Mouse (Mus musculus): ENCODE data around the gene Cdhr5.

Gene Cdhr5

GRCm38 (mm10) chr7:141264041-141264700, 12.4 kb downstream of the Cdhr5 start:
- ChIA-PET POLR2A (interaction anchor here (0.7 to 2.2 kb wide), 24 partner anchors 9 to 179 kb away, joined by 3 to 11 read pairs (median 4); partner anchors contain the start of genes Deaf1 (in 1 of the 4), Rassf7 (in 1 of the 4) and Tmem80 (in 1 of the 4)), CTCF (interaction anchor here in 3 of 4 experiments (0.6 to 1.4 kb wide), 10 partner anchors 11 to 422 kb away, joined by 3 to 5 read pairs (median 4); partner anchors contain the start of gene Sct (in 2 of the 3))

GRCm38 (mm10) chr7:141263640-141264039, 12.9 kb downstream of the Cdhr5 start:
- CTCF ChIA-PET, result interaction anchor here (0.5 to 1.4 kb wide), 13 partner anchors 10 to 422 kb away, joined by 3 to 5 read pairs (median 3); partner anchors contain the start of gene Sct (in 2 of the 4)
- POLR2A ChIA-PET, result interaction anchor here in 3 of 4 experiments (0.7 to 2.2 kb wide), 22 partner anchors 9 to 142 kb away, joined by 3 to 10 read pairs (median 4); partner anchors contain the start of genes Deaf1 (in 1 of the 3), Rassf7 (in 1 of the 3) and Tmem80 (in 1 of the 3)

- ChIA-PET POLR2A (interaction anchor here in 3 of 4 experiments (0.7 to 1.3 kb wide), 5 partner anchors 8 to 46 kb away, joined by 3 to 4 read pairs (median 3); partner anchors contain the start of genes Rassf7 (in 1 of the 3) and Sct (in 1 of the 3)), CTCF (no interaction called here)
Observed at GRCm38 (mm10) chr7:141261480-141261879, 15.1 kb downstream of the Cdhr5 start.

- POLR2A ChIA-PET, result interaction anchor here in 2 of 4 experiments (0.7 to 5.7 kb wide), 10 partner anchors 9 to 72 kb away, joined by 3 to 40 read pairs (median 5); partner anchors contain the start of genes Deaf1 (in 1 of the 2), Rassf7 (in 1 of the 2) and Tmem80 (in 1 of the 2)
- CTCF ChIA-PET, result interaction anchor here in 1 of 4 experiments (0.6 kb wide), 2 partner anchors 101 to 131 kb away, joined by 3 to 4 read pairs; no protein-coding TSS in a partner anchor
Observed at GRCm38 (mm10) chr7:141256159-141256558, 20.4 kb downstream of the Cdhr5 start.

- POLR2A ChIA-PET, result interaction anchor here in 2 of 4 experiments (0.7 to 2.9 kb wide), 12 partner anchors 13 to 180 kb away, joined by 3 to 9 read pairs (median 3); partner anchors contain the start of gene Taldo1 (in 1 of the 2)
- CTCF ChIA-PET, result interaction anchor here in 1 of 4 experiments (0.5 kb wide), 1 partner anchor 28 kb away, joined by 3 read pairs; the partner anchor contains the start of gene Sct
Observed at GRCm38 (mm10) chr7:141250486-141250885, 26.1 kb downstream of the Cdhr5 start.

- ChIA-PET POLR2A (interaction anchor here in 3 of 4 experiments (0.6 to 11.4 kb wide), 20 partner anchors 9 to 277 kb away, joined by 3 to 158 read pairs (median 4); partner anchors contain the start of genes Hras (in 2 of the 3), Lmntd2 (in 2 of the 3), Lrrc56 (in 2 of the 3) and Rassf7 (in 2 of the 3)), CTCF (interaction anchor here (0.6 to 1.2 kb wide), 6 partner anchors 10 to 345 kb away, joined by 3 to 5 read pairs (median 3); partner anchors contain the start of gene Rassf7 (in 1 of the 4))
Observed at GRCm38 (mm10) chr7:141231551-141231950, 45.0 kb downstream of the Cdhr5 start.

GRCm38 (mm10) chr7:141231111-141231510, 45.5 kb downstream of the Cdhr5 start:
- POLR2A ChIA-PET, result interaction anchor here in 3 of 4 experiments (0.6 to 11.4 kb wide), 17 partner anchors 8 to 277 kb away, joined by 3 to 158 read pairs (median 4); partner anchors contain the start of genes Hras (in 2 of the 3), Lmntd2 (in 2 of the 3), Lrrc56 (in 2 of the 3) and Rassf7 (in 2 of the 3)
- CTCF ChIA-PET, result interaction anchor here in 3 of 4 experiments (0.6 to 1.0 kb wide), 5 partner anchors 10 to 345 kb away, joined by 3 to 5 read pairs (median 3); no protein-coding TSS in a partner anchor

GRCm38 (mm10) chr7:141230570-141230969, 46.0 kb downstream of the Cdhr5 start:
- CTCF ChIA-PET, result interaction anchor here in 2 of 4 experiments (0.6 to 1.0 kb wide), 3 partner anchors 9 to 346 kb away, joined by 3 to 5 read pairs (median 4); no protein-coding TSS in a partner anchor
- POLR2A ChIA-PET, result interaction anchor here in 3 of 4 experiments (1.1 to 11.4 kb wide), 12 partner anchors 8 to 126 kb away, joined by 3 to 158 read pairs (median 6); partner anchors contain the start of genes Lmntd2 (in 2 of the 3) and Rassf7 (in 2 of the 3)

- POLR2A ChIA-PET, result interaction anchor here (0.6 to 11.4 kb wide), 28 partner anchors 7 to 217 kb away, joined by 3 to 158 read pairs (median 4); partner anchors contain the start of genes Rassf7 (in 4 of the 4), Deaf1 (in 2 of the 4), Eps8l2 (in 2 of the 4) and Hras (in 2 of the 4)
Observed at GRCm38 (mm10) chr7:141229702-141230101, 46.9 kb downstream of the Cdhr5 start.

GRCm38 (mm10) chr7:141228279-141229067, 48.1 kb downstream of the Cdhr5 start, which contains the start of gene Phrf1:
Gene Phrf1, plus strand, starts transcription at chr7:141228784.
- CTCF ChIA-PET, result interaction anchor here (0.6 to 2.2 kb wide), 21 partner anchors 9 to 433 kb away, joined by 3 to 15 read pairs (median 3); partner anchors contain the start of genes Rassf7 (in 2 of the 4), Eps8l2 (in 1 of the 4), Hras (in 1 of the 4) and Lrrc56 (in 1 of the 4)
- POLR2A ChIA-PET, result interaction anchor here (0.5 to 11.4 kb wide), 40 partner anchors 9 to 231 kb away, joined by 3 to 158 read pairs (median 4); partner anchors contain the start of genes Rassf7 (in 4 of the 4), Eps8l2 (in 2 of the 4), Hras (in 2 of the 4) and Lrrc56 (in 2 of the 4)

More at GRCm38 (mm10) chr7:141229702-141230101, 46.9 kb downstream of the Cdhr5 start:
- CTCF ChIA-PET, result interaction anchor here in 1 of 4 experiments (1.5 to 2.2 kb wide), 2 partner anchors 36 to 178 kb away, joined by 3 to 9 read pairs; partner anchors contain the start of genes Hras and Lrrc56

- CTCF ChIA-PET, result interaction anchor here (0.6 to 2.2 kb wide), 21 partner anchors 9 to 433 kb away, joined by 3 to 15 read pairs (median 4); partner anchors contain the start of genes Rassf7 (in 2 of the 4), Eps8l2 (in 1 of the 4), Hras (in 1 of the 4) and Lrrc56 (in 1 of the 4)
- POLR2A ChIA-PET, result interaction anchor here in 3 of 4 experiments (0.5 to 11.4 kb wide), 25 partner anchors 9 to 232 kb away, joined by 3 to 158 read pairs (median 4); partner anchors contain the start of genes Rassf7 (in 3 of the 3), Hras (in 1 of the 3), Lmntd2 (in 1 of the 3) and Lrrc56 (in 1 of the 3)
Observed at GRCm38 (mm10) chr7:141227796-141228195, 48.8 kb downstream of the Cdhr5 start.

GRCm38 (mm10) chr7:141226535-141226934, 50.1 kb downstream of the Cdhr5 start:
- ChIA-PET POLR2A (interaction anchor here in 1 of 4 experiments (4.2 kb wide), 1 partner anchor 9 kb away, joined by 51 read pairs; the partner anchor contains the start of gene Rassf7), CTCF (interaction anchor here in 2 of 4 experiments (0.5 to 1.5 kb wide), 2 partner anchors 104 to 119 kb away, joined by 3 to 4 read pairs; partner anchors contain the start of gene Ptdss2 (in 1 of the 2))

- CTCF ChIA-PET, result interaction anchor here in 2 of 4 experiments (0.6 to 1.0 kb wide), 2 partner anchors 141 to 174 kb away, joined by 3 to 4 read pairs; no protein-coding TSS in a partner anchor
- POLR2A ChIA-PET, result interaction anchor here (0.6 to 10.6 kb wide), 23 partner anchors 9 to 232 kb away, joined by 3 to 158 read pairs (median 4); partner anchors contain the start of genes Taldo1 (in 3 of the 4), Hras (in 2 of the 4), Lrrc56 (in 2 of the 4) and Eps8l2 (in 1 of the 4)
Observed at GRCm38 (mm10) chr7:141222696-141223215, 53.8 kb downstream of the Cdhr5 start.

GRCm38 (mm10) chr7:141222126-141222467, 54.5 kb downstream of the Cdhr5 start:
- ChIA-PET CTCF (interaction anchor here in 2 of 4 experiments (0.5 to 1.2 kb wide), 4 partner anchors 170 to 381 kb away, joined by 3 to 7 read pairs (median 4); partner anchors contain the start of gene Taldo1 (in 1 of the 2)), POLR2A (interaction anchor here (0.6 to 10.6 kb wide), 28 partner anchors 9 to 1253 kb away, joined by 3 to 158 read pairs (median 4); partner anchors contain the start of genes Hras (in 2 of the 4), Lrrc56 (in 2 of the 4), Taldo1 (in 2 of the 4) and Cdhr5 (in 1 of the 4))
